Mouse (Mus musculus) ovary, postnatal 36 days (tissue): ENCODE measurements around the gene Zdhhc7.

Source experiments
- DNase-seq: peaks from one replicate; pipeline ENCODE4 v3.0.0; 2022; ENCODE audit warnings: low spot score, mixed read lengths

Zdhhc7 gene

DNA sequence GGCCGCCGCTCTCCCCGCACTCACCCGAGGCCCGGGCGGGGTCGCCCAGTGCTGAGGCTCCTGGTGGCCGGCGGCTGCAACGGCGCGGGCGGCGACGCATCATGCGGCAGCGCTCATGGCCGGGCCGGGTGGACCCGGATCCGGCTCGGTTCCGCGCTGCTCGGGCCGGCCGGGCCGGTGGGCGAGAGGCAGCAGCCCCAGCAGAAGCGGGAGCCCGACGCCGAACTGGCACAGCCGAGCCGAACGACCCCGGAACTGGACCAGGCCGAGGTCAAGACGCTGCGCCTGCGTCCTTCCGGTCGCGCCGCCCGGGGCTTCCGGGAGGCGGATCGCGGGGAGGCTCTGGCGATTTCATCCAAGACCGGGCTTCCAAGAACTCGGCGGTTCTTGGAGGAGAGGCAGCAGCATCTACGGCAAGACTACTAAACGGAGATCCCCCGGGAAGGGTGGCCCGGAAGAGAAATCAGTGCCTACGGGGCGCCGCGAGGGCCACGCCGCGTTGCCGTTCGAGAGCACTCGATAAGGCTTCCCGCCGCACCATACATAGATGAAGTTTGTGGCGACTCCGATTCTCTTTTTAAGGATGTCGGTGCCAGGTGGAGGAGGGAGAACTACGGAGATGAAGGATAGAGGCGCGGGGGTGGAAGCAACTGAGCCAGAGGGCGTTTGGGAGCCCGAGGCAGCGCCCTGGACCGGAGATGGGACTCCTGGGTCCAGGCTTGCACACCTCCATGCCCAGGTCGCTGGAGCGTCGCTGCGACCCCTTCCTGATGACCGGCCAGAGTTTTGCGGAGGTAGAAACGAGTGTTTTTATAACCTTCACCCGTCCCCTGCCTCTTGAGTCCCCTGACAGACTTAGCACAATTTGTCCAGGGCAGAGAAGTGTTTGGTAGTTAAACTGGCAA lies at the start of gene Zdhhc7:
Zdhhc7 (minus strand) TSS at position 415 of the 905 bp plus-strand sequence.
- DNase-seq = peak; percentile 81

DNA sequence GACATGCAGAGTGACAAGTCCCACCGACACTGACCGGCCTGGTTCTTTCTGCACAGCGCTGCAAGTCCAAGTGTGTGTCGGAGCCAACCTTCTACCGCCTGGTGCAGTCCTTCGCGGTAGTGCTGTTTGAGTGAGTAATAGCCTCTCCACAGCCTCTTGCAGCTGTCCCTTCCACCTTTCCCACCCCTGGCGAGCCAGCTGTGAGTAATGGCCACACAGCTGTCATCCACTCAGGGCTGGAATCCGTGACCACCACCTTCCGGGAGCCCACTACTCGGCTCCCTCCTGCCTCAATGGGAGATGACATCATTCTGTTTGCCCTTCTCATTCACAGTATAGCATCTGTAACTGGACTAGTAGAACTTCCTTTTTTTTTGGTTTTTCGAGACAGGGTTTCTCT lies 48.7 kb upstream of the Zdhhc7 start:
- DNase-seq = no peak

DNA sequence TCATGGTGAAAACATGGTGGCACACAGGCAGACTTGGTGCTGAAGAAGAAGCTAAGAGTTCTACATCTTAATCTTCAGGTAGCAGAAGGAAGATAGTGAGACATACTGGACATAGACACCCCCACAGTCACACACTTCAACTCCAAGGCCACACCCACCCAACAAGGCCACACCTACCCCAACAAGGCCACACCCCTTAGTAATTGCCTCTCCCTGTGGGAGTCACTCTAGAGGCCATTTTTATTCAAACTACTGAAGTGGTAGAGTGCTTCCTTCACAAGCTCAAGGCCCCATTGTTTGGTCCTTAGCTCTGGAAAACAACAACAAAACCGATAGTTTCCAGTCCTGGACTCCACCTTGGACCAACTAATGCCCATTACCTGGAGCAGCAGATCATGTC lies 44.8 kb upstream of the Zdhhc7 start:
- DNase-seq = no peak

DNA sequence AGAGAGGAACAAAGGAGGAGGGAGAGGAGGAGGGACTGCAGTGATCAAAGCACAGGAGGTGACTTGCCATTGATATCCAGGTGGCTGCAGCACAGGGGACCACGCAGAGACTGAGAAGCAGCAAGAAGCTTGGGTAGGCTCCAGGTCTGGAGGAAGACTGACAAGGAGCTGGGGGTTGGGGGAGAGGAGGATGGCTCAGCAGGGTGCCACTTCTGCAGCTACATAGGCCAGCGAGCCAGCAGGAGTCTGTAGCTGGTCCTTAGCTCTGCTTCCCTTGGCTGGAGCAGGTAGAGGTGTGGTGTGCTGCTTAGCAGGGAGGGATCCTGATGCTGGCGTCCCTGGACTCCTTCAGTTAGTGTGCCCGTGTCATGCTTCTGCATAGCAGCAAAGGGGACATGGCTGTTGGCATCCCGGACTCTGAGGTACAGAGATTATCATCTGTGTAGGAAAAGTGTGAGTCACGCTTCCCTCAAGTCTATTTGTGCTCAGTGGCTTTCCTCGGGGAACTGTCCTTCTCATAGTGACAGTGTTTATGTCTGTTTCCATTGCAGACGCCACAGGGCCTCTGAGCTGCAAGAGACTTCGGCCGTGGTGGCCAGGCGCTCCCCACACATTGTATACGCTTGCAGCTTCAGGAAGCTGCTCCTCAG lies 43.5 kb upstream of the Zdhhc7 start:
- no peak for DNase-seq

DNA sequence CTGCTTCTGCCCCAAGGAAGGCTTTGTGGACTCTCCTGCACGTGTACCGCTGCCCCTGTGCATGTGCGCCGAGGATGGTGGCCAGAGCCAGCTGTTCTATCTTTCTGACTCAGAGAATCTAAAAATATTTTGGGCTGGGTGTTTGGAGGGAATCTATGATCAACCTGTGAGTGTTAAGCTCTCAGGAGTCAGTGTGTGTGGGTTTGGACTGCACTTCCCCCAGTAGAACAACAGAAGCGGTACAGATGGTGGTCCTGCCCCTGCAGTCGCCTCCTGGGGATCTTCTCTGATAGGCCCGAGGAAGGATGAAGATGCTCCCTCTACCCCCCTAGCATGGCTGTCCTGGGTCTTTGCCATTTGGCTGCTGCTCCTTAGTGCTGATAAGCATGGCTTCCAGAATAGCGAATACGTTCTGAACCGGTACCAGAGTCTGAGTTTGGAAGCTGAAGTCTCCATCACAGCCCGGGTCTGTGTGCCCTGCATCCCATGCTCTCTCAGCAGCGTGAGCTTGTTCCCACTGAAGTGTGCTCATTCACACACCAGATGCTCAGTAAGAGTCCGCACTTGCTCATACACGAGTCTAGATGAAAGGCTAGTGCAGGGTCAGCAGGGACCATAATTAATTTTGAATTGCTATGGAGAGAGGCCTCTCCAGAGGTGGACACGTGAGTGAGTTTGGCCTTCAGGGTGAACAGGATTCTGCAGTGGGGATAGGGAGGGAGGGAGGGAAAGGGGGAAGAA lies 42.8 kb upstream of the Zdhhc7 start:
- DNase-seq = no peak

DNA sequence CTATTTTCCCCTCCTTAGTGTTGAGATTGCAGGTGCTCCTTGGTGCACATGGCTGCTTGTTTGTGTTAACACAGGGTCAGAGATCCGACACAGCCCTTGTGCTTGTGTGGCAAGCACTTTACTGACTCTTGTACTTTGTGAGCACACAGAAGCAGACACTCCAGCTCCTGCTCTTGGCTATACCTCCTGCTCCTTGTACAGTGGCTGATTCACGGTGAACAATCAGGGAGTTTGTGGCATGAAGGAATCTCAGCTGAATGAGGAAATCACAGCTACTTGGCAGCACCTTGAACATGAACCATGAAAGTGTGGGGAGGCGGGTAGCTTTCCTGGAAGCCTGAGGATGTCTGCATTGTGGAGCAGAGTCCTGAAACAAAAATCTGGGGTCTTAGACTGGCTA lies 39.5 kb upstream of the Zdhhc7 start:
- no peak for DNase-seq

DNA sequence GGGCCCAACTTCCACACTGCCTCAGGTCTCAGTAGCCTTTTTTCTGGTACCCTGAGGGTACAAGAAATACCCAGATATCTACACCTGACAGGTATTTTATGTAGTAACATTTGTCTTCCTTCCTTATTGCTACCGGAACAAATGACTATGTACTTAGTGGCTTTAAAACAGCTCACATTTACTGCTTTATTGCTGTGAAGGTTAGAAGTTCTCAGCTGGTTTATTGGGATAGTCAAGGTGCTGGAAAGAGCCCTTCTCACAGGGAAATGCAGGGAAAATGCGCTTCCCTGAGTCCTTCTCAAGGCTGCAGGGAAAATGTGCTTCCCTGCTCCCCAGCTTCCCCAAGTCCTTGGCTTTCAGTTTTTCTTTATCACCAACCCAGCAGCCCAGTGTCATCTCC lies 37.7 kb upstream of the Zdhhc7 start:
- no peak for DNase-seq

DNA sequence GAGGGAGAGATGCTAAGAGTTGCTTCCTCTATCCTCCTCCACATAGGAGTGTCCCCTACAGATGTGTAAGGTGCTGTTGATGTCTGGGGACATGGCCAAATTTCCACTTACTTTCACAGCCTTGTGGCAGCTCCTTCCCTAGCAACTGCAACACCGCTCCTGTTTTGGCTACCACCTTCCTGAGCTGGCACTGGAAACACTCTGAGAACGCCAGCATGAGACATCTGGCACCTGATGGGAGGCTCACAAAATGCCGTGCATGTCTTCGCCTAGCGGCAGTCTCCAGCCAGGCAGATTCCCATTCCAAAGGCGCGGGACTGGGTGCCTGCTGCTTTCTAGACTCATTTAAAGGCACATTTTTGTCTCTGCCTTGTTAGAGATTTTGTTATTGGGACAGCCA lies 35.3 kb upstream of the Zdhhc7 start:
- no peak for DNase-seq

DNA sequence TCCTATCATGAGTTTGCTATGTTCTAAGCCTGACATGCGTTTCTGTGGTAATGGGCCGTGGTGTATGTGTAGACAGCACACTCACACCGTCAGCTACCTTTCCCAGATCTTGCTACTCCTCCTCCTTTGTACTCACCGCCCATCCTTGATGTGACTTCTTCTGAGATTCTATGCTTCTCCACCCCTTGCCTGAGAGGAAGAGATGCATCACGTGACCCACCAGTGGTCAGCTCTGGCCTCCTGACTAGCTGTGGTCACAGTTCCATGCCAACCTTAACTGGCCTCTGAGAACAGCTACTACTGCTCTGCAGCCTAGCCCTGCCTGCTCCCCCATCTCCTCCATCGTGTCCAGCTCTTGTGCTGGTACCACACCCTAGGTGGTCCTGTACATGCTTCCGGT lies 34.4 kb upstream of the Zdhhc7 start:
- no peak for DNase-seq

DNA sequence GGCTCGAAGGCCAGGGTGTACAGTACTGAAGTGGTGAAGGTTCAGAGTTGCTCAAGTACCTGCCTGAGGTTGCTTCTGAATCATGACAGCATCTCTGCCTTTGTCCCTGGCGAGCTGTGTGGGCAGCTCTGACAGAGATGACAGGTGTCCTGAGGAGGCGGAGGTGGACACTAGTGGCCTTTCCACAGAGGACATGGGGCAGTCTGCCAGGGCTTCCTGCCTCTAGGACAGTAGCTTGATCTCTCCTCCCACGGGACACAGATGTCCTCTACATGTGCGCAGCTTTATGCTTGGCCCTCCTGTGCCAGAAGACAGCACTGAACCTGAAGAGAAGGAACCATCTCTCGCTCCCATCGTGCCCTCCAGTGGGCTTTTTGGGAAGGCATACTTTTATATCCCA lies 31.9 kb upstream of the Zdhhc7 start:
- DNase-seq = no peak

DNA sequence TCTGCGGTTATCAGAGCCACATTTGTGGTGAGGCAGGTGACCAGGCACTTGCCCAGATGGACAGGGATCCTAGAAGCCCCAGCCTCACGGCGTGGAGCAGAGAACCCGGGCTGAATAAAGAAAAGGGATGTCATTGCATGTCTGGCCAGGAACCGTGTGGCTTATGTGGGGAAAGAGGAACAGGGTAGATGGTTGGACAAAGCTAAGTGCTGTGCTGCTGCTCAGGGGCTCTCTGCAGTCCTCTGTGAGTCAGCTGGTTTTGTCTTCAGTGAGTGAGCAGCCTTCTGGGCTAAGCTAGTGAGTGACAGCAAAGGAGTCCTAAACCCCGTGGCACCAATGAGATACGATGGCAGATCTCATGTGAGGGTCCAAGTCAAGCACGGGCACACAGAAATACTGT lies 29.9 kb upstream of the Zdhhc7 start:
- DNase-seq = no peak

DNA sequence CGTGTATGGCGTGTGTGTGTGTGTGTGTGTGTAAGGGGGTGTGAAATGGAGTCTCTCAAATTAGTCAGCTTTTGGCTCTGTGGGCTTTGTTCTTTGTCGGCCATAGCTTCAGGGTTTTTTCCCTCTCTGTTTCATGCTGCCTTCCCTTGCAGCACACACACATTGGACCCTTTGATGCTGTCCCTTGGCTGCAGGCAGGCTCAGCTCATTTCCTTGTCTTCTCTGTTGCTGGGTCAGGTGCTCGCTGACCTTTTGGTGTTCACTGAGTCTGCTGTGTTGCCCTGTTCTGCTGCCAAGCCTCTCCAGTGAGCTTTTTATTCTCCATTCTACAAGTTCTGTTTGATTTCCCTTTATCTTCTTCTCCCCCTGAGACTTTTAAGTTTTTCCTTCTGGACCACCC lies 28.3 kb upstream of the Zdhhc7 start:
- DNase-seq = no peak

DNA sequence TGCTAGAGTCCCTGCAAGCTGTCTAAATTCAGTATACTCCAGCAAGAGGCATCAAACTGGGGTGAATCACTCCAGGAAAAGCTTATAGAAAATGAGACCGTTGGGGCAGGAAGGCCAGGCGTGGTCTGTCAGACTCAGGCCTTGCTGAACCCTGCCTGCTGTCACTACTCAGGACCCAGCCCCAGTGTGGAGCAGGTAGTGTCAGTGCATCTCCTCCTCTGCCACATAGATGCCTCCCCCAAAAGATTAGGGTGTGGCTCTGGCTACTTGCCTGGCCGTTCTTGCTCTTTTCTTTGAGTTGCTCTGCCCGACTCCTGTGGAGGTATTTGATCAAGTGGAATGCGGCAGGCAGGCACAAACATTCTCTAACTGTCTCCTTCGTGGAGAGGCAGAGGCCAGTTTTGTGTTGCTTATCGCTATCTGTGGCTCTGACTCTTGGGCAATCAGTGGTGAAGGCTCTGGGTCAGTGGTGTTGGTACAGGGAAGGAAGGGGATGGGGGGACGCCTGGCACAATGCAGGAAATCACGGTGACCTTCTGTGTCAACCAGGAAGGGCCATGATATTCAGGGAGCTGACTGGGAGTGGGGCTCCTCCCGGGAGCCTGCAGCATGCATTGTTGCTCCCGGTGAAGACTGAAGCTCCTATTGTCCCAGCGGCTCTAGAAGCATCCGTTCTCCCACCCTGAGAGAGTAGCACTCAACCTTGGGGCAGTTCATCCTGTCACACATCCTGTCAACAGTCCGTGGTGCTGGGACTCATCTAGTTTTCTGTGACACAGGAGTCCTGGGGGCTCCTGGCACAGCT lies 25.3 kb upstream of the Zdhhc7 start:
- DNase-seq = no peak

DNA sequence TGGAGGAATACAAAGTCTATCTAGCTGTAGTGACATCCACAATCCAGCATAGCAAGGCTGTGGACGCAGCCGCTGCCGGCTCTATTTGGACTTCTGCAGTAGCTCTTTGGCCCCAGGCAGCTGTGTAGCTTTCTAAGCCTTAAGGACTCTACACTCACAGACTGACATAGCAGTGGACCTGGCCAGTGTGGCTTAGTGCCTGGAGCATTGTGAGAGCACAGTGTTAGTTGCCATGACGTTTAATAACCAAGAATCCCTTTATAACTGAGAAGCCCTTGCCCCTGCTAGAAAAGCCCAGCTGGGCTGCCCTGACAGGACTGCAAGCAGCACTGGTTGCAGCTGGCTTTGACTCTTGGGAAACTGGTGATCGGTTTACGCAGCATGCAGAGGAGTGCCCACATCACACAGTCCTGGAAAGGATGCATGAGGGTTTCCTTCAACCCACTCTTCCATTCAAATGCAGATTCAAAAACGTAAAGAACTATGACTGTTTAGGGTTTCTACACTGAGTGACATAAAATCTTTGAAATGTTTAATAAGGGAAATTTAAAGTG lies 23.6 kb upstream of the Zdhhc7 start:
- DNase-seq = no peak

DNA sequence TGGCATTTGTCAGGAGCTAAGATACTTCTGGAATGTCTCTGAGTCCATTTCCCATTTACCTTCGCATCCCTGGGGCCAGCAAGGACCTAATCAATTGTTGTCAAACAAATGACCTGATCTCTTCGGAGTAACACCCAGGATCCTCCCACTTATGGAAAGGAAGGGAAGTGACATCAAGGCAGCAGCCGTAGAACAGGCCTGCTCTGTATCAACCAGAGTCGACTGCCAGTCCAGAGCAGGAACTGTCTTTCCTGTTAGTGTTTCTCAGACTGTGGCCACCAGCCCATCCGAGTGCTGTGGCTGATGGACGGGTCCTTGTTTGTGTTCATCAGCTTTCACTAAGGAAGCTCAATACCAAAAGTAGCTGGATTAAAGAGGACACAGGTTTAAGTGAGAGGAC lies 23.0 kb upstream of the Zdhhc7 start:
- DNase-seq = no peak

DNA sequence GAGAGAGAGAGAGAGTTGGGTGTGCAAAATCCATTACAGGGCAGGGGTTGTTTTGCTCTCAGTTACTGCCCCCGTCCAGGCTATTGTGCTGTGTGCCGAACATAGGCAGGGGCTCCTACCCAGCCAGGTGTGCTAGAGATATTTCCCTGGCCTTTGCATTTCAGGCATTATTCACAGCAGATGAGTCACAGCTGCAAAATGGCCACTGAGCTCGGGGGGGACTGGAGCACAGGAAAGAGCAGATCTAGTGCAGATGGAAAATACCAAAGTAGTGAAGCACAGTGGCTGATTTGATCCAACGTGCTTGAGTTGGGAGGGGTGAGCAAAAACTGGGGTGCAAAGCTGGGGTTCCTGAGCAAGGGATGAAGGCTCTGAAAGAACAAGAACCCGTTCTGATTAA lies 19.7 kb upstream of the Zdhhc7 start:
- no peak for DNase-seq

DNA sequence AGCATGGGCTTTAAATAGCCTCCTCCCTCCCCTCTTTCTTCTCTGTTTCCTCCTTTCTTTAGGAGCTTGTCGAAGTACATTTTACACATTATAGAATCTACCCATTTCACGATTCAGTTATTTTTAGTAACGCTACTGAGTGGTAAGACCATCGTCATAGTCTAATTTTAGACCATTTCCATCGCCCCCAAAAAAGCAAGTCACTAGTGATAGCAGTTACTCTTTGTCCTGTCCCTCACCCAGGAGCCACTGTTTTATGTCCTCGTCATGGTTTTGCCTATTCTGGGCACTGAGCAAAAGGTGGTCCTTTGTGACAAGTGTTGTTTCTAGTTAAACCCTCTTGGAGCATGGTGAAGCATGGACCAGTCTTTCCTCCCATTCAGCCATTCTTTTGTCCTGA lies 18.6 kb upstream of the Zdhhc7 start:
- no peak for DNase-seq

DNA sequence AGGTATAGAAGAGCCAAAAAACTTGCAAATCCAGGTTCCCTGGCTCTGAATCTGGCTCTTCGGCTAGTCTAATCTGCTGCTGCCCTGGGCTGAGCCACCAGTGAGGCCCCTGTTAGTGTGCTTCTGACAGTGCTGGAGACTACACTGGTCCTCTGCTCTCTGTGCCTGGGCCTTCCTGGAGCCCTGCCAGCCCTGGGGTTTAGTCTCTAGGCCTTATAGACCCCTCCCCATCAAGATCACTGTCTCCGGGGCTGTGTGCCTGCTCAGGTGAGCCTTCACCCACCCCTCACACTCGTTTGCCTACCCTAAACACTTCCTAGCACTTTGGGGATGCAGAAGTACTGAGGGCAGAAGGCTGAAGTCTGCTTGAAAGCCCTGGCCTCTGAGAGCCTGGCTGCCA lies 18.1 kb upstream of the Zdhhc7 start:
- DNase-seq = no peak

DNA sequence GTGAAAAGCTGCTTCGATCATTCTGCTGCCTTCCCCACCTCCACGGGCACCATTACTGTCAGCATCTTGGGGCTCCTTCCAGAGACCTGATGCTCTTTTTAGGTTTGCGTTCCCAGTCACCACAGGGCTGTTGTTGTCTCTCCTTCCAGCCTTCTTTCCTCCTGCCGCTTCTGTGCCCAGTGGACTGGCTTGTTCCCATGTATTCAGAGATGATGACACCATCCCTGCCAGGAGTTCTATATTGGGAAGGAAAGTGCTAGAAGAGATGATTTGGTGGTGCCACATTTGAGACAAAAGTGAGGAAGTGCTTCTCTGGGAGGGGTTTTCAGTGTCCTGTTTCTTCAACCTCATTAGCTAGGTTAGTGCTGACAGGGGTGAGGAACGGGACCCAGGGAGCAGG lies 17.6 kb upstream of the Zdhhc7 start:
- no peak for DNase-seq

DNA sequence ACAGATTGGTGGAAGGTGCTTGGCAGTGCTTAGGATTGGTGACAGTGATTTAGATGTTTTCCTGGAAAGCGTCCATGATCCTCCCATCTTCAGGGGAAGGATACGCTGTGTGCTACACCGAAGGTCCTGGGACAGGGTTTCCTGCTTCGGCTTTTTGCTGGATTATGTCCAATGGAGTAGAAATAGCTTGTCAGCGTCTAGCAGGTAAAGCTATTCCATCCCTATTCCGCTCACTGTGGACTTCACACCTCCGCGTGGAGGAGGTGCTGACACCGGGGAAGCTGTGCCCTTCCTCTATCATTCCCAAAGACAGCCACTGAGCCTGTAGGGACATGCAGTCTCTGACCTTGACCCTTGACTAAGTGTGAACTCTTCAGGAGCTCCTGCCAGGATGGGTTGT lies 16.9 kb upstream of the Zdhhc7 start:
- DNase-seq = no peak

DNA sequence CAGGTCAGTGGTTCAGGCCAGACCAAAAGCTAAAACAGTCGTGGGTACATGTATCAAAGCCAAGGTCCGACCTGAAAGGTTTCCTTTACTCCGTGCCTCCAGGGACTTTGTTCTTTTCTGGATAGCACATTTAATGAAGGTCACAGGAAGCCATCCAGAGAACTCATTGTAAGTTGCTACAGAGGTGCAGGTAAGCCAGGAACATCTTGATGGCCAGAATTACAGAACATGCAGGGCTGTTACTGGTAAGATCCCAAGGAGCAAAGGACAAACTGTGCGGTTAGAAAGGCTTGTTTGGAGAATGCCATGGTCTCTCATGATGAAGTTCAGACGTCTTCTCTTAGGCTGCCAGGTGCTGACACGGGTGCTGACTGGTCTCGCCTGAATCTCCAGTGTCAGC lies 15.3 kb upstream of the Zdhhc7 start:
- DNase-seq = no peak

DNA sequence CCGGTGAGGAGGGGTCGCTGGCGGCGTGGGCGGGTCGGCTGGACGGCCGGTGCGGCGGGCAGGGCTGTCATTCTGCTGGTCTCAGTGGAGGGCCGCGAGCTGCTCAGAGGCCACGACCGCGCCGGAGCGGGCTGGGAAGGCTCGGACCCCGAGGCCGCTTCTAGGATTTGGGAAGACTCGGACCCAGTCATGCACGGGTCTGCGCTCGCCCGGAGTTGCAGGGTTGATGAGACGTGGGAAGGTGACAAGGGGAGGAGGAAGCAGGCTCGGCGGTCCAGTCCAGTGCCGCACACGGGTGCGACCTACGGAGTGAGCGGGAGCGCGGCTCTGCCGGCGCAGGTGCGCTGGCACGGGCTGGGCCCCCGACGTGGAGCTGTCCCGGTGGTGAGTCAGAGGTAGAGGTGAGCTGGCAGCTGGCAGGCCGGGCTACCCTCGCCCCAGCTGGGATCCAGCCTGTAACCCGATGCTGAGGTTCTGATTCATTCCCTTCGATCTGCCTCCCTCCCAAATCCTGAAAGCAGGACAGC lies 13.1 kb upstream of the Zdhhc7 start:
- DNase-seq = no peak
